8 mouse cellular contexts compared by ENCODE assay signal in genomic region chr17:43629496-43630426, GRCm38 (mm10). TPM values are rescaled to one million over a fixed set of nuclear protein-coding genes. Genes with fewer than 3 reads are reported as not detected.
DNase-seq lines count a peak whose midpoint lies in the region; ATAC-seq and TF ChIP-seq lines count a peak whose summit lies in the region.

Tdrd6 (minus strand) TSS chr17:43630299.

- peak; percentile 16 for DNase-seq in adrenal gland, postnatal 10 days
- no peak for DNase-seq in adrenal gland, adult 8-10 months
- peak; percentile 37 for DNase-seq in liver, embryonic 11.5 days (ENCODE audit: low spot score)
- no peak for DNase-seq in liver
- DNase-seq in limb, embryonic 11.5 days (ENCODE audit: low spot score): peak; percentile 53
- no peak for DNase-seq in B cell, adult 2 months

- peaks cover 45% of the 10 kb centered on the region for H3K27me3 ChIP-seq in liver, embryonic 11.5 days (replicated peaks; ENCODE audit: control insufficient read depth, insufficient read depth, low read length)
- peaks cover 39% of the 10 kb centered on the region for H3K27me3 ChIP-seq in forebrain, embryonic 13.5 days
- H3K27me3 ChIP-seq in limb, embryonic 11.5 days (ENCODE audit: control insufficient read depth, insufficient read depth, low read length): peaks cover 29% of the 10 kb centered on the region

- H3K27ac ChIP-seq in liver, embryonic 11.5 days (ENCODE audit: low read depth, low read length): no peak within 1 kb of the TSS
- H3K27ac ChIP-seq in forebrain, embryonic 13.5 days: no peak within 1 kb of the TSS
- H3K27ac ChIP-seq in limb, embryonic 11.5 days (replicated peaks; ENCODE audit: low read depth, low read length): no peak within 1 kb of the TSS
- no peak within 1 kb of the TSS for H3K27ac ChIP-seq in olfactory bulb, adult 2 months (ENCODE audit: insufficient read depth, low read depth, low read length)

- TF ChIP-seq CTCF in olfactory bulb, adult 2 months (IDR thresholded peaks at IDR 0.05; ENCODE audit: insufficient read depth, low read depth, low read length): no peak

- H3K4me2 ChIP-seq in liver, embryonic 11.5 days: peak within 1 kb of the TSS; percentile 68
- H3K4me2 ChIP-seq in forebrain, embryonic 13.5 days: peak within 1 kb of the TSS; percentile 84
- peak within 1 kb of the TSS; percentile 62 for H3K4me2 ChIP-seq in limb, embryonic 11.5 days (ENCODE audit: low read depth, severe bottlenecking)

- peak within 1 kb of the TSS; percentile 34 for H3K4me3 ChIP-seq in liver, embryonic 11.5 days (ENCODE audit: low read depth, low read length)
- H3K4me3 ChIP-seq in forebrain, embryonic 13.5 days: peak within 1 kb of the TSS; percentile 46
- H3K4me3 ChIP-seq in limb, embryonic 11.5 days (ENCODE audit: low read depth, low read length): peak within 1 kb of the TSS; percentile 34
- H3K4me3 ChIP-seq in olfactory bulb, adult 2 months (ENCODE audit: insufficient read depth, low read depth, low read length): peak within 1 kb of the TSS; percentile 36

- H3K9me3 ChIP-seq in liver, embryonic 11.5 days (ENCODE audit: control insufficient read depth, low read length): no peaks in the 10 kb centered on the region
- H3K9me3 ChIP-seq in forebrain, embryonic 13.5 days (replicated peaks): no peaks in the 10 kb centered on the region
- H3K9me3 ChIP-seq in limb, embryonic 11.5 days (ENCODE audit: control insufficient read depth, low read length): no peaks in the 10 kb centered on the region

- TF ChIP-seq POLR2A in olfactory bulb, adult 2 months (IDR thresholded peaks at IDR 0.05; ENCODE audit: insufficient read depth, low read depth, low read length): no peak

- no peak within 1 kb of the TSS for H3K9ac ChIP-seq in liver, embryonic 11.5 days (ENCODE audit: low read depth, low read length)
- H3K9ac ChIP-seq in forebrain, embryonic 13.5 days: peak within 1 kb of the TSS; percentile 62
- 0 out of 2 replicates have a peak within 1 kb of the TSS, but pooled peaks have one; percentile 27 for H3K9ac ChIP-seq in limb, embryonic 11.5 days (ENCODE audit: low read length)

- no peak; the same call in 1 of the 2 replicates for ATAC-seq in liver, embryonic 11.5 days (replicated peaks; ENCODE audit: low FRiP score)
- ATAC-seq in forebrain, embryonic 13.5 days: peak; percentile 73
- ATAC-seq in limb, embryonic 11.5 days (ENCODE audit: insufficient number of reproducible peaks, low FRiP score, low TSS enrichment, low read depth): 0 out of 2 replicates have a peak, but pooled peaks have one; percentile 35

- no peaks in the 10 kb centered on the region; the same call in 1 of the 2 replicates for H3K4me1 ChIP-seq in liver, embryonic 11.5 days (replicated peaks; ENCODE audit: control insufficient read depth, insufficient read depth, low read length)
- peaks cover 15% of the 10 kb centered on the region for H3K4me1 ChIP-seq in forebrain, embryonic 13.5 days
- peaks cover 10% of the 10 kb centered on the region for H3K4me1 ChIP-seq in limb, embryonic 11.5 days (ENCODE audit: control insufficient read depth, insufficient read depth, low read length)
- peaks cover 13% of the 10 kb centered on the region for H3K4me1 ChIP-seq in olfactory bulb, adult 2 months (ENCODE audit: control insufficient read depth, insufficient read depth, low read length)

- no peaks in the 10 kb centered on the region for H3K36me3 ChIP-seq in liver, embryonic 11.5 days (ENCODE audit: control insufficient read depth, insufficient read depth, low read length)
- no peaks in the 10 kb centered on the region for H3K36me3 ChIP-seq in forebrain, embryonic 13.5 days (ENCODE audit: poor library complexity, severe bottlenecking)
- no peaks in the 10 kb centered on the region for H3K36me3 ChIP-seq in limb, embryonic 11.5 days (ENCODE audit: control insufficient read depth, insufficient read depth, low read length)

- 4% methylated on average over 82 of the region's 83 CpGs for WGBS in liver, embryonic 11.5 days
- 1% methylated on average over 76 of the region's 83 CpGs for WGBS in forebrain, embryonic 13.5 days
- 4% methylated on average over 80 of the region's 83 CpGs for WGBS in limb, embryonic 11.5 days
- 4% methylated on average over 83 of the region's 83 CpGs for WGBS in olfactory bulb, adult 2 months

RNA-seq across cellular contexts. Expression of gene Tdrd6, which starts in this region (rescaled TPM):
- not detected for total RNA-seq in adrenal gland, postnatal 10 days (2021)
- not detected for total RNA-seq in adrenal gland, adult 8-10 months (2022)
- 0.15 TPM in 1 of 2 replicates, not detected in the other for polyA plus RNA-seq in liver, embryonic 11.5 days (2014; fragmentation: Nextera tagmentation; extraction: Ambion mirVana)
- polyA plus RNA-seq in forebrain, embryonic 13.5 days (2015; fragmentation: Nextera tagmentation; extraction: Ambion mirVana): 0.03 and 0.17 TPM in 2 replicates
- polyA plus RNA-seq in limb, embryonic 11.5 days (2014; fragmentation: Nextera tagmentation; extraction: Ambion mirVana): 0.51 TPM in 1 of 2 replicates, not detected in the other
- polyA plus RNA-seq in olfactory bulb, adult 2 months (2012; ENCODE audit: insufficient read depth, insufficient read length, low replicate concordance, missing spikeins): not detected in 2 replicates

Comparison
In these comparisons a context has a peak if more than half of its experiments do, and no peak if none do; other contexts are left out.
1. Peak in DNase-seq in adrenal gland, postnatal 10 days; RNA of the gene not detected or under 1 TPM.
2. Peak in DNase-seq, H3K4me3 ChIP-seq and H3K4me2 ChIP-seq in liver, embryonic 11.5 days; RNA of the gene not detected or under 1 TPM.
3. Peak in ATAC-seq, H3K4me3 ChIP-seq, H3K9ac ChIP-seq and H3K4me2 ChIP-seq in forebrain, embryonic 13.5 days; RNA of the gene not detected or under 1 TPM.
4. Peak in DNase-seq, ATAC-seq, H3K4me3 ChIP-seq, H3K9ac ChIP-seq and H3K4me2 ChIP-seq in limb, embryonic 11.5 days; RNA of the gene not detected or under 1 TPM.